Mouse (Mus musculus): Measurements from ENCODE around the gene Inpp5f. TPM values are rescaled to one million over a fixed set of nuclear protein-coding genes. Genes with fewer than 3 reads are reported as not detected.

The Inpp5f gene
- total RNA-seq, 2 experiments from 2014 or later = 31.2 to 41.9 TPM

- no peak for DNase-seq (ENCODE audit: low spot score in 2 of 2)
Measured at GRCm38 (mm10) chr7:128738041-128738440, 126.9 kb downstream of the Inpp5f start.

- DNase-seq (ENCODE audit: low spot score in 2 of 2) = no peak
Measured at GRCm38 (mm10) chr7:128739116-128739461, 128.0 kb downstream of the Inpp5f start.

GRCm38 (mm10) chr7:128739462-128740277 lies 128.5 kb downstream of the Inpp5f start:
- peak; percentile 26 to 31 for DNase-seq (ENCODE audit: low spot score in 2 of 2)

GRCm38 (mm10) chr7:128740334-128740733 lies 129.2 kb downstream of the Inpp5f start, which contains the start of gene Mcmbp:
TSS of gene Mcmbp (minus strand) at chr7:128740495.
- DNase-seq (ENCODE audit: low spot score in 2 of 2) = peak; percentile 95

GRCm38 (mm10) chr7:128743898-128744297 lies 132.8 kb downstream of the Inpp5f start:
- DNase-seq (ENCODE audit: low spot score in 2 of 2) = no peak

- peak; percentile 86 to 95 for DNase-seq (ENCODE audit: low spot score in 2 of 2)
Measured at GRCm38 (mm10) chr7:128744684-128745485, 133.8 kb downstream of the Inpp5f start, which contains the start of gene Sec23ip. TSS of gene Sec23ip (plus strand) at chr7:128744943.

Other genes starting within 250 kb of the Inpp5f start
- 10 to 100 TPM; 11.5 to 12.0 TPM for gene Rgs10, start 192.6 kb upstream of the Inpp5f start, total RNA-seq (2021)
- gene Tial1, start 149.6 kb upstream of the Inpp5f start, total RNA-seq (2021) = 100 to 1,000 TPM; 119 to 121 TPM
- gene Bag3, start 87.7 kb upstream of the Inpp5f start, total RNA-seq (2021) = 10 to 100 TPM; 85.5 to 92.1 TPM
- gene Mcmbp, start 129.2 kb downstream of the Inpp5f start, total RNA-seq (2021) = 10 to 100 TPM; 49.0 to 50.8 TPM
- 10 to 100 TPM; 43.7 to 46.0 TPM for gene Sec23ip, start 133.6 kb downstream of the Inpp5f start, total RNA-seq (2021)

All from adrenal gland, postnatal 4 days (tissue).